Mouse (Mus musculus) heart, adult 2 months (tissue): ENCODE results near the gene Apbb1. TPM values are rescaled to one million over a fixed set of nuclear protein-coding genes. Genes with fewer than 3 reads are reported as not detected.
A peak's percentile ranks its signal among the peaks of the same experiment; 100 is the strongest.

Experiments used
- DNase-seq, 2 experiments: peaks; one replicate each; pipeline ENCODE4 v3.0.0; 2021
- H3K27ac ChIP-seq: fragments of 200-600 bp; 2 replicates; pipeline ENCODE4 v1.8.1; 2022
- H3K27me3 ChIP-seq: fragments of 200-500 bp; 2 replicates; pipeline ENCODE4 v1.6.1; 2012; ENCODE audit warnings: mild to moderate bottlenecking, low read length, inconsistent platforms, mixed read lengths; ENCODE audit not compliant: control insufficient read depth, insufficient read depth
- H3K36me3 ChIP-seq: fragments of 200-500 bp; 2 replicates; pipeline ENCODE4 v1.6.1; 2012; ENCODE audit warnings: low read length, inconsistent platforms; ENCODE audit not compliant: control insufficient read depth, insufficient read depth
- H3K4me1 ChIP-seq: fragments of 200-500 bp; 2 replicates; pipeline ENCODE4 v1.6.1; 2011; ENCODE audit warnings: low read length; ENCODE audit not compliant: control insufficient read depth, insufficient read depth
- H3K4me3 ChIP-seq: fragments of 200-600 bp; 2 replicates; pipeline ENCODE4 v1.8.1; 2022
- H3K79me2 ChIP-seq: fragments of 200-500 bp; replicated peaks from 2 replicates; pipeline ENCODE4 v1.6.1; 2012; ENCODE audit warnings: mild to moderate bottlenecking, inconsistent platforms, low read length, moderate library complexity, mixed read lengths; ENCODE audit not compliant: control insufficient read depth, insufficient read depth
- H3K9ac ChIP-seq: fragments of 200-500 bp; 2 replicates; pipeline ENCODE4 v1.6.1; 2012; ENCODE audit warnings: low read depth, mild to moderate bottlenecking, control low read depth, inconsistent platforms, low read length, mixed read lengths
- CTCF ChIP-seq: fragments of 200-600 bp; IDR thresholded peaks from 2 replicates; pipeline ENCODE4 v1.8.1; 2022; ENCODE audit warnings: antibody characterized with exemption, mild to moderate bottlenecking, moderate library complexity
- EP300 ChIP-seq: fragments of 200-500 bp; IDR thresholded peaks from 2 replicates; pipeline ENCODE4 v1.6.1; 2011; ENCODE audit warnings: low read depth, low read length, control low read depth; ENCODE audit not compliant: insufficient read depth
- POLR2A ChIP-seq: fragments of 200-500 bp; IDR thresholded peaks from 2 replicates; pipeline ENCODE4 v1.6.1; 2011; ENCODE audit warnings: mild to moderate bottlenecking, low read depth, low read length, control low read depth; ENCODE audit not compliant: insufficient read depth
- WGBS: fragments of 180-500 bp; shearing (Covaris S2); methylation state at CpG from one replicate; pipeline ENCODE4 v1.1.7; 2018; 5-methylcytosine and 5-hydroxymethylcytosine counted together
- intact Hi-C: fragments of 180-260 bp; cut with DNase I; formaldehyde crosslinking; loops from one replicate; pipeline ENCODE4 v1.15.1; 2025
- polyA plus RNA-seq: library from polyadenylated mRNA; depleted of rRNA; stranded (reverse); fragments of >200 nt; gene quantifications from 2 replicates; pipeline ENCODE4 v1.2.3, GENCODE M21; 2012
- total RNA-seq, 2 experiments: library from RNA; stranded (reverse); gene quantifications; 2 replicates each; pipeline ENCODE4 v1.2.3; 2021

Gene Apbb1
- total and polyA plus RNA-seq, 3 experiments = 123 to 259 (median 147) TPM

- WGBS = 62% methylated on average over 12 of the region's 12 CpGs
- H3K27ac ChIP-seq = no peak overlapping the region
- intact Hi-C loops = no loop called here
- no peak overlapping the region for H3K4me3 ChIP-seq
- H3K9ac ChIP-seq = no peak overlapping the region
- H3K27me3 ChIP-seq = no peaks in the 10 kb centered on the region
- H3K36me3 ChIP-seq = no peaks in the 10 kb centered on the region
- DNase-seq = no peak
- H3K79me2 ChIP-seq = 0 out of 2 replicates have a peak, but pooled peaks cover 1% of the 10 kb centered on the region
- H3K4me1 ChIP-seq = peaks cover 2% of the 10 kb centered on the region; the same call in 1 of the 2 replicates
- no peak for TF ChIP-seq POLR2A
- no peak for TF ChIP-seq CTCF
- no peak for TF ChIP-seq EP300
Measured at GRCm38 (mm10) chr7:105569512-105570496, 11.6 kb downstream of the Apbb1 start.

GRCm38 (mm10) chr7:105568988-105569471 is 12.4 kb downstream of the Apbb1 start:
- no peak overlapping the region for H3K27ac ChIP-seq
- WGBS = 34% methylated on average over 6 of the region's 6 CpGs
- DNase-seq = no peak
- H3K79me2 ChIP-seq = no peaks in the 10 kb centered on the region
- TF ChIP-seq CTCF (no peak), POLR2A (no peak), EP300 (no peak)
- H3K4me1 ChIP-seq = peaks cover 3% of the 10 kb centered on the region; the same call in 1 of the 2 replicates
- no peaks in the 10 kb centered on the region for H3K36me3 ChIP-seq
- no peaks in the 10 kb centered on the region for H3K27me3 ChIP-seq
- H3K9ac ChIP-seq = no peak overlapping the region
- intact Hi-C loops = no loop called here
- H3K4me3 ChIP-seq = no peak overlapping the region

GRCm38 (mm10) chr7:105568583-105568982 is 12.9 kb downstream of the Apbb1 start:
- 46% methylated on average over 7 of the region's 7 CpGs for WGBS
- peaks cover 3% of the 10 kb centered on the region; the same call in 1 of the 2 replicates for H3K4me1 ChIP-seq
- TF ChIP-seq POLR2A = no peak
- TF ChIP-seq EP300 = no peak
- H3K4me3 ChIP-seq = no peak overlapping the region
- H3K79me2 ChIP-seq = no peaks in the 10 kb centered on the region
- no peak overlapping the region for H3K27ac ChIP-seq
- no peak for DNase-seq
- H3K27me3 ChIP-seq = no peaks in the 10 kb centered on the region
- no peaks in the 10 kb centered on the region for H3K36me3 ChIP-seq
- H3K9ac ChIP-seq = no peak overlapping the region
- intact Hi-C loops = no loop called here

- no peak overlapping the region; the same call in 1 of the 2 replicates for H3K4me3 ChIP-seq
- H3K9ac ChIP-seq = peak overlapping the region; percentile 28; the same call in 1 of the 2 replicates
- H3K27ac ChIP-seq = peak overlapping the region; percentile 79
- H3K36me3 ChIP-seq = no peaks in the 10 kb centered on the region
- peaks cover 3% of the 10 kb centered on the region; the same call in 1 of the 2 replicates for H3K4me1 ChIP-seq
- intact Hi-C loops = no loop called here
- H3K27me3 ChIP-seq = no peaks in the 10 kb centered on the region
- H3K79me2 ChIP-seq = no peaks in the 10 kb centered on the region
- 64% methylated on average over 17 of the region's 17 CpGs for WGBS
- peak; percentile 64 to 78 for DNase-seq
- peak; percentile 98 for TF ChIP-seq EP300
- TF ChIP-seq CTCF = no peak
- no peak for TF ChIP-seq POLR2A
Measured at GRCm38 (mm10) chr7:105565071-105565836, 16.2 kb downstream of the Apbb1 start.

GRCm38 (mm10) chr7:105563367-105563766 is 18.1 kb downstream of the Apbb1 start:
- H3K27ac ChIP-seq = no peak overlapping the region
- H3K4me1 ChIP-seq = peaks cover 3% of the 10 kb centered on the region; the same call in 1 of the 2 replicates
- DNase-seq = no peak
- intact Hi-C loops = no loop called here
- H3K27me3 ChIP-seq = no peaks in the 10 kb centered on the region
- H3K9ac ChIP-seq = no peak overlapping the region
- TF ChIP-seq CTCF = no peak
- TF ChIP-seq POLR2A = no peak
- TF ChIP-seq EP300 = no peak
- 80% methylated on average over 3 of the region's 3 CpGs for WGBS
- no peak overlapping the region for H3K4me3 ChIP-seq
- no peaks in the 10 kb centered on the region for H3K36me3 ChIP-seq
- H3K79me2 ChIP-seq = no peaks in the 10 kb centered on the region
